Mouse (Mus musculus): ENCODE results near the gene AF366264. TPM values are rescaled to one million over a fixed set of nuclear protein-coding genes. Genes with fewer than 3 reads are reported as not detected.

AF366264 gene
- polyA plus RNA-seq, 1 experiment from 2014 or later, result not detected

DNA sequence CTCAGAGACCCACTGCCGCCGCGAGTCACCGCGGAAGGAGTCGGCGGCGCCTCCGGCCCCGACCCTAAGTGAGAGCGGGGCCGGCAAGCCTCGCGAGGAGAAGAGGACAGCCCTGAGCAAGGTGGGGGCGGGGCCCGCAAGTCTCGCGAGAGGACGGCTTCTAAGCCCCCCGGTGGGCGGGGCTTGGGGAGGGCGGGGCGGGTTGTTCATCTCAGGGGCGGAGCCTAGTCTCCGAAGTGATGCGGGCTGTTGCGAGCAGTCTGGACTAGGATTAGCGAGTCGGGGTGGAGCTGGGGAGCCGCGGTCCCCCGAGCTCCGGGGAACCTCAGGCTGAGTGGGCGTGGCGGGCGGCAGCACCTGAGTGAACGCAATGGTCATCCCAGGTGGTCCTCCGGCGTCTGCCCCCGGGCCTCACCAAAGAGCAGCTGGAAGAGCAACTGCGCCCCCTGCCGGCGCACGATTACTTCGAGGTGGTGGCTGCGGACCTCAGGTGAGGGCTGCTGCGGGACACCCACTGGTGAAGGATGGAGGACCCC, 52.4 kb downstream of the AF366264 start:
- under 1% methylated on average over 45 of the region's 47 CpGs for WGBS
- Histone ChIP-seq H3K9me3 (ENCODE audit: control insufficient read depth, low read length) (no peaks in the 10 kb centered on the region), H3K27ac (replicated peaks; ENCODE audit: low read depth, low read length) (peak overlapping the region; percentile 93), H3K4me1 (ENCODE audit: control insufficient read depth, insufficient read depth, low read length) (no peaks in the 10 kb centered on the region), H3K4me3 (ENCODE audit: low read depth, low read length) (peak overlapping the region; percentile 70), H3K36me3 (ENCODE audit: control insufficient read depth, insufficient read depth, low read length) (peaks cover 6% of the 10 kb centered on the region; the same call in 1 of the 2 replicates), H3K4me2 (ENCODE audit: low read depth, severe bottlenecking) (peak overlapping the region; percentile 68), H3K9ac (ENCODE audit: low read length) (peak overlapping the region; percentile 97), H3K27me3 (ENCODE audit: control insufficient read depth, insufficient read depth, low read length) (no peaks in the 10 kb centered on the region)
- ATAC-seq (ENCODE audit: insufficient number of reproducible peaks, low FRiP score, low TSS enrichment, low read depth) (peak; percentile 94), DNase-seq (ENCODE audit: low spot score) (peak; percentile 98)

DNA sequence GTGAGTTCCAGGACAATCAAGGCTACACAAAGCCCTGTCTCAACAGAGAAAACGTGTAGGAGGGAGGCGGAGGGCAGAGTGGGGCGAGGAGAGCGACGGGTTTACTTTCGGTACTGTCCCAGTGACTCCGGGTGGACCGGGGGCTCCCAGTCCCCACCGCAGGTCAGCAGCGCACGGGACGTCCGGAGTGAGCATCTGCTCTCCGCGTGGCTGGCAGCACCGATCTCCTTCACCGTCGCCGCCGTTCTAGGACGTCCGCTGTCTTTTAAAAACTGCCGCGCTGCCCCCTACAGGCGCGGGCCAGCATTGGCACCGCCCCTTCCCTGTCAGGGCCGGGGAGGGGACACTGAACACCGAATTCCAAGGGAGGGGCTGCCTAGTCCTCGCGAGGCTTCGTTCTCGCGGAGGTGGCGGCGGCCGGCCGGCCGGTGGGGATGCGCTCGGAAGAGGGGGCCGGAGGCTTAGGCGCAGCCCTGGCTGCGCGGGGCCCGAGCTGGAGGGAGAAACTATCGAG, 52.9 kb downstream of the AF366264 start, which contains the start of gene Upf3a:
Gene Upf3a, plus strand, starts transcription at position 366 of the 514 bp plus-strand sequence.
- under 1% methylated on average over 46 of the region's 47 CpGs for WGBS
- Histone ChIP-seq H3K4me2 (ENCODE audit: low read depth, severe bottlenecking) (peak within 1 kb of the TSS; percentile 68), H3K4me1 (ENCODE audit: control insufficient read depth, insufficient read depth, low read length) (no peaks in the 10 kb centered on the region), H3K4me3 (ENCODE audit: low read depth, low read length) (peak within 1 kb of the TSS; percentile 70), H3K36me3 (ENCODE audit: control insufficient read depth, insufficient read depth, low read length) (peaks cover 8% of the 10 kb centered on the region; the same call in 1 of the 2 replicates), H3K9me3 (ENCODE audit: control insufficient read depth, low read length) (no peaks in the 10 kb centered on the region), H3K27me3 (ENCODE audit: control insufficient read depth, insufficient read depth, low read length) (no peaks in the 10 kb centered on the region), H3K27ac (replicated peaks; ENCODE audit: low read depth, low read length) (peak within 1 kb of the TSS; percentile 93), H3K9ac (ENCODE audit: low read length) (peak within 1 kb of the TSS; percentile 97)
- DNase-seq (ENCODE audit: low spot score) (peak; percentile 97), ATAC-seq (ENCODE audit: insufficient number of reproducible peaks, low FRiP score, low TSS enrichment, low read depth) (peak; percentile 90)

Other genes with a start within 250 kb of the AF366264 start
- 16.6 and 19.8 TPM in 2 replicates for gene Rasa3, start 160.8 kb downstream of the AF366264 start, polyA plus RNA-seq (2014; fragmentation: Nextera tagmentation; extraction: Ambion mirVana)
- 0.14 TPM in 1 of 2 replicates, not detected in the other for gene Cfap97d2, start 132.5 kb downstream of the AF366264 start, polyA plus RNA-seq (2014; fragmentation: Nextera tagmentation; extraction: Ambion mirVana)
- 246 and 251 TPM in 2 replicates for gene Cdc16, start 80.7 kb downstream of the AF366264 start, polyA plus RNA-seq (2014; fragmentation: Nextera tagmentation; extraction: Ambion mirVana)
- 43.7 and 46.2 TPM in 2 replicates for gene Upf3a, start 52.8 kb downstream of the AF366264 start, polyA plus RNA-seq (2014; fragmentation: Nextera tagmentation; extraction: Ambion mirVana)
- 49.3 and 52.2 TPM in 2 replicates for gene Champ1, start 31.3 kb upstream of the AF366264 start, polyA plus RNA-seq (2014; fragmentation: Nextera tagmentation; extraction: Ambion mirVana)
- gene Coprs, start 51.9 kb upstream of the AF366264 start, polyA plus RNA-seq (2014; fragmentation: Nextera tagmentation; extraction: Ambion mirVana), result 81.5 and 86.0 TPM in 2 replicates